Mouse (Mus musculus) stomach, embryonic 15.5 days (tissue): ENCODE measurements around the gene Phyhipl. TPM values are rescaled to one million over a fixed set of nuclear protein-coding genes. Genes with fewer than 3 reads are reported as not detected.

Source experiments
- ATAC-seq: fragments of 200-750 bp; cut with Nextera tagmentation; 2 replicates; pipeline ENCODE4 v1.8.0; 2017; ENCODE audit warnings: low read depth, moderate number of reproducible peaks, moderate TSS enrichment; ENCODE audit not compliant: insufficient read depth, low FRiP score
- H3K27ac ChIP-seq: fragments of 300-500 bp; sonication (generic); 2 replicates; pipeline ENCODE4 v1.5.1; 2015; ENCODE audit warnings: mild to moderate bottlenecking, inconsistent platforms
- H3K27me3 ChIP-seq: fragments of 300-500 bp; sonication (generic); replicated peaks from 2 replicates; pipeline ENCODE4 v1.6.1; 2015; ENCODE audit warnings: inconsistent platforms
- H3K36me3 ChIP-seq: fragments of 300-500 bp; sonication (generic); 2 replicates; pipeline ENCODE4 v1.6.1; 2015; ENCODE audit warnings: inconsistent platforms
- H3K4me1 ChIP-seq: fragments of 300-500 bp; sonication (generic); 2 replicates; pipeline ENCODE4 v1.6.1; 2015; ENCODE audit warnings: inconsistent platforms
- H3K4me2 ChIP-seq: fragments of 300-500 bp; sonication (generic); 2 replicates; pipeline ENCODE4 v1.6.1; 2015; ENCODE audit warnings: mild to moderate bottlenecking, inconsistent platforms
- H3K4me3 ChIP-seq: fragments of 300-500 bp; sonication (generic); replicated peaks from 2 replicates; pipeline ENCODE4 v1.5.1; 2015; ENCODE audit warnings: inconsistent platforms
- H3K9ac ChIP-seq: fragments of 300-500 bp; sonication (generic); 2 replicates; pipeline ENCODE4 v1.6.1; 2015; ENCODE audit warnings: inconsistent platforms
- H3K9me3 ChIP-seq: fragments of 300-500 bp; sonication (generic); 2 replicates; pipeline ENCODE4 v1.6.1; 2016; ENCODE audit warnings: inconsistent platforms
- WGBS: fragments of 180-500 bp; shearing (Covaris S2); methylation state at CpG from one replicate; pipeline ENCODE4 v1.1.7; 2015; 5-methylcytosine and 5-hydroxymethylcytosine counted together
- polyA plus RNA-seq: library from polyadenylated mRNA; unstranded; fragments of >200 nt; fragmentation: Nextera tagmentation; extraction: Ambion mirVana; gene quantifications from 2 replicates; pipeline ENCODE4 v1.2.1, GENCODE M21; 2015

Phyhipl gene
- polyA plus RNA-seq: 3.4 and 4.0 TPM in 2 replicates

DNA sequence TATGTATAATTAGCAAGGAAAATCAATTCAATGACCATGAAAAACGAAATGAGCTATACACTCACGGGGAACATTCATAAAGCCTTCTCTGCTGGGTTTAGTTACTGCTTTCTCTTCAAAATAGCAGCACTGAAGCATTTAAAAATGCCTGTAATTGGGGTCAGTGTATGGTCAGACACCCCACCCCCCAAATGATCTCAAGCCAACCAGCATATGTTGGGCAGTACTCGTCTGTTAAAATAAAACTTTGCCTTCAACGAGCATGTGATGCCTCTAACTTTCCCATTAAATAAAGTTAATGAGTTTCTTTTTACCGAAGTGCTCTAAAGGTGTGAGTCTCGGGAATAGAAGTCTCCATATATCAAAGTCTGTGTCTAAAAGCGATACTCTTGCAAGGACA lies at the start of gene Phyhipl:
TSS of gene Phyhipl (minus strand) at position 138 of the 400 bp plus-strand sequence.
- no peak for ATAC-seq
- 72% methylated on average over 7 of the region's 7 CpGs for whole genome bisulfite sequencing
- Histone ChIP-seq H3K36me3 (no peaks in the 10 kb centered on the region), H3K4me3 (no peak within 1 kb of the TSS), H3K9me3 (no peaks in the 10 kb centered on the region), H3K27me3 (no peaks in the 10 kb centered on the region), H3K27ac (no peak within 1 kb of the TSS), H3K9ac (no peak within 1 kb of the TSS), H3K4me1 (no peaks in the 10 kb centered on the region), H3K4me2 (no peak within 1 kb of the TSS)

DNA sequence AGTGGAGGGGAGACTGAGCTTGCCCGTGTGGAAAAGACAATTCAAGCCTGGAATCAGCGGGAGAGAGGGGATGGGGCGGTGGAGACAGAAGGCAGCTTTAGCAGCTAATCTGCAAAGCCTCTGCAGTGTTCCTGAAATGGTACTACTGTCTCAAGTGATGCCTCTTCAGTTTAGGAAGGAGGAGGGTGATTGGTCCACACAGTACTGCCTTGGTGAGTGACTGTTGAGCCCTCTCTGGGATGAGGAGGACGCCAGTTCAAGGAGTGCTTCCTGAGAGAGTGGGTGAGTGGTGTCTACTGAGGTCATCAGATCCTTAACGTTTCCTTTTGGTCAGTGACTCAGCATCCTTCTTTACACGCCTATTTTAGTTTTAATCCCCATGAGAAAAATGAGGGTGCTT lies 47.4 kb upstream of the Phyhipl start:
- Histone ChIP-seq H3K9me3 (no peaks in the 10 kb centered on the region), H3K36me3 (no peaks in the 10 kb centered on the region), H3K4me2 (no peak overlapping the region), H3K27me3 (no peaks in the 10 kb centered on the region), H3K4me1 (no peaks in the 10 kb centered on the region), H3K9ac (no peak overlapping the region), H3K4me3 (no peak overlapping the region), H3K27ac (no peak overlapping the region)
- ATAC-seq: no peak
- WGBS: 69% methylated on average over 6 of the region's 6 CpGs

DNA sequence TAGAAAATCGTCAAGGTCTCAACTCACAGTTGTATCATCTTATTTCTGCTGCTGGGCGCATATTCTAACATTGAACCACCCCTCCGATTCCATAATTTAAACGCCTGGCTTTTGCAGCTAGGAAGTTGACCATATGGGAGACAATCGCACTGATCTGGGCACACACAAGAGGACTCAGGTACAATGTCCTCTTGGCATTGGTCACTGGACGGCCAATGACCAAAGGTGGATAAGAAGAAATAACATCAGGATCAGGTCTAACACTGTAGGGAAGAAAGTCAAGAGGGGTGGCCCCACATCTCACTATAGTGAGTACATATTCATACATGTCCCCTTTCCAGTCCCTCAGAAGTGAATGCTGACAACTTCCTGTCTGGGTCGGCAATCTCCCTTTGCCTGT lies 43.8 kb upstream of the Phyhipl start:
- Histone ChIP-seq H3K4me1 (peaks cover 4% of the 10 kb centered on the region; the same call in 1 of the 2 replicates), H3K27ac (no peak overlapping the region), H3K27me3 (no peaks in the 10 kb centered on the region), H3K9ac (no peak overlapping the region), H3K9me3 (no peaks in the 10 kb centered on the region), H3K36me3 (no peaks in the 10 kb centered on the region), H3K4me3 (no peak overlapping the region), H3K4me2 (no peak overlapping the region)
- 88% methylated on average over 7 of the region's 7 CpGs for WGBS
- no peak for ATAC-seq

DNA sequence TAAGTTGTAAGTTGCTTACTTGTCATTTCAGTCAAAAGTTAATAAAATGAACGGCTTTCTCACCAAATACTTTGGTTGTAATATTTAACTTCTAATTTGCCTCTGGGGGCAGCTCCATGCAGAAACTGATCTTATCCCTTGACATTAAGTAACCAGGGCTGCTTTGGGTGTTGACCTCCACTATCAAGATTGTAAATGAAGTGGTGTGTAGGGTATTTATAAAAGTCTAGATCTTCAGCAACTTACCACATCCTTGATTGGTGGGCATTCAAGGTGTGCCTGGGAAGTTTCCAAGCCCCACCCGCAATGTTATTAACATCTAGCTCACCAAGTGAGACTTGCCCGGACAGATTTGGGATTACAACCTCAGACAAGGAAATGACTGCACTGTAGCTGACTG lies 42.2 kb upstream of the Phyhipl start:
- Histone ChIP-seq H3K27ac (no peak overlapping the region), H3K4me1 (peaks cover 4% of the 10 kb centered on the region; the same call in 1 of the 2 replicates), H3K9me3 (no peaks in the 10 kb centered on the region), H3K4me2 (no peak overlapping the region), H3K4me3 (no peak overlapping the region), H3K9ac (no peak overlapping the region), H3K27me3 (no peaks in the 10 kb centered on the region), H3K36me3 (no peaks in the 10 kb centered on the region)
- no peak for ATAC-seq
- WGBS: 81% methylated on average over 3 of the region's 3 CpGs

- no peaks in the 10 kb centered on the region for H3K36me3 ChIP-seq
- WGBS: 58% methylated on average over 29 of the region's 29 CpGs
- ATAC-seq: no peak
- no peaks in the 10 kb centered on the region for H3K9me3 ChIP-seq
- no peak overlapping the region for H3K27ac ChIP-seq
- no peak overlapping the region for H3K4me2 ChIP-seq
- H3K27me3 ChIP-seq: no peaks in the 10 kb centered on the region
- H3K9ac ChIP-seq: no peak overlapping the region
- peaks cover 4% of the 10 kb centered on the region; the same call in 1 of the 2 replicates for H3K4me1 ChIP-seq
- H3K4me3 ChIP-seq: no peak overlapping the region
Measured at GRCm38 (mm10) chr10:70696748-70697585, 41.2 kb upstream of the Phyhipl start.

GRCm38 (mm10) chr10:70689346-70689745 lies 33.6 kb upstream of the Phyhipl start:
- Histone ChIP-seq H3K27me3 (no peaks in the 10 kb centered on the region), H3K36me3 (no peaks in the 10 kb centered on the region), H3K27ac (no peak overlapping the region), H3K4me3 (no peak overlapping the region), H3K9ac (no peak overlapping the region), H3K4me1 (no peaks in the 10 kb centered on the region), H3K4me2 (no peak overlapping the region), H3K9me3 (no peaks in the 10 kb centered on the region)
- ATAC-seq: no peak
- 71% methylated on average over 6 of the region's 6 CpGs for WGBS

GRCm38 (mm10) chr10:70688881-70689280 lies 33.1 kb upstream of the Phyhipl start:
- Histone ChIP-seq H3K9ac (no peak overlapping the region), H3K4me3 (no peak overlapping the region), H3K4me1 (no peaks in the 10 kb centered on the region), H3K9me3 (no peaks in the 10 kb centered on the region), H3K27me3 (no peaks in the 10 kb centered on the region), H3K27ac (no peak overlapping the region; the same call in 1 of the 2 replicates), H3K4me2 (no peak overlapping the region), H3K36me3 (no peaks in the 10 kb centered on the region)
- no peak for ATAC-seq
- 41% methylated on average over 8 of the region's 8 CpGs for WGBS

- Histone ChIP-seq H3K36me3 (no peaks in the 10 kb centered on the region), H3K9ac (no peak overlapping the region), H3K27ac (no peak overlapping the region), H3K4me3 (no peak overlapping the region), H3K27me3 (no peaks in the 10 kb centered on the region), H3K4me1 (no peaks in the 10 kb centered on the region), H3K4me2 (no peak overlapping the region), H3K9me3 (no peaks in the 10 kb centered on the region)
- ATAC-seq: no peak
- 69% methylated on average over 11 of the region's 11 CpGs for WGBS
Measured at GRCm38 (mm10) chr10:70686941-70687703, 31.4 kb upstream of the Phyhipl start.

DNA sequence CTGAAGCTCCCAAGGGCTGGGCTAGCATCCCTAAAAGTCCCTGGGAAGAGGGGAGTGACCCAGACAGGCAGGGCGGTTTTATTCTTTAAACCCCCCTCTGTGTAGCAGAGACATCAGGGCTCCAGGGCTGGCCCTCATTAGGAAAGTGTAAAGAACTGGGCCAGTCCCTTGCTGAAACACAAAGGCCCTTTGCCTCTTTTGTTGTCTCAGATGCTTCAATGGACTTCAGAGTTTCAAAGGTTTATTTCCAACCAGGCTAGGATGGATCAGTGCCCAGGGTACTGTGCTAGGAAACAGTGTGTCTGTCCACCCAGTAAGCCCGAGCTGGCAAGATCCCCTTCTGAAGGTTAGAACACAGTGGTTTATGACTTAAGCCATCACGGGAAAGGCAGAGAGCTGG lies 30.7 kb upstream of the Phyhipl start:
- no peak overlapping the region for H3K4me2 ChIP-seq
- no peak overlapping the region for H3K27ac ChIP-seq
- no peak overlapping the region for H3K9ac ChIP-seq
- no peaks in the 10 kb centered on the region for H3K36me3 ChIP-seq
- no peak overlapping the region for H3K4me3 ChIP-seq
- H3K9me3 ChIP-seq: no peaks in the 10 kb centered on the region
- WGBS: 33% methylated on average over 3 of the region's 3 CpGs
- ATAC-seq: no peak
- no peaks in the 10 kb centered on the region for H3K4me1 ChIP-seq
- no peaks in the 10 kb centered on the region for H3K27me3 ChIP-seq

- Histone ChIP-seq H3K27me3 (no peaks in the 10 kb centered on the region), H3K4me3 (no peak overlapping the region), H3K9ac (no peak overlapping the region), H3K27ac (no peak overlapping the region), H3K4me1 (no peaks in the 10 kb centered on the region), H3K4me2 (no peak overlapping the region), H3K36me3 (no peaks in the 10 kb centered on the region), H3K9me3 (no peaks in the 10 kb centered on the region)
- ATAC-seq: no peak
- WGBS: 87% methylated on average over 4 of the region's 4 CpGs
Measured at GRCm38 (mm10) chr10:70683508-70683907, 27.7 kb upstream of the Phyhipl start.

GRCm38 (mm10) chr10:70677946-70678345 lies 22.2 kb upstream of the Phyhipl start:
- no peaks in the 10 kb centered on the region for H3K27me3 ChIP-seq
- no peak overlapping the region for H3K27ac ChIP-seq
- H3K9me3 ChIP-seq: no peaks in the 10 kb centered on the region
- H3K9ac ChIP-seq: no peak overlapping the region
- H3K4me2 ChIP-seq: no peak overlapping the region
- ATAC-seq: no peak
- H3K4me1 ChIP-seq: no peaks in the 10 kb centered on the region
- H3K4me3 ChIP-seq: no peak overlapping the region
- no peaks in the 10 kb centered on the region for H3K36me3 ChIP-seq
- 57% methylated on average over 1 of the region's 1 CpGs for WGBS

GRCm38 (mm10) chr10:70656272-70656671 lies 507 bp upstream of the Phyhipl start:
- Histone ChIP-seq H3K27ac (no peak overlapping the region), H3K9ac (no peak overlapping the region), H3K9me3 (no peaks in the 10 kb centered on the region), H3K27me3 (no peaks in the 10 kb centered on the region), H3K4me3 (no peak overlapping the region), H3K36me3 (no peaks in the 10 kb centered on the region), H3K4me2 (no peak overlapping the region), H3K4me1 (no peaks in the 10 kb centered on the region)
- WGBS: 57% methylated on average over 6 of the region's 6 CpGs
- no peak for ATAC-seq
